Mouse (Mus musculus) liver, adult 2 months (tissue): ENCODE data around the gene E2f4. TPM values are rescaled to one million over a fixed set of nuclear protein-coding genes. Genes with fewer than 3 reads are reported as not detected.
A peak's percentile ranks its signal among the peaks of the same experiment; 100 is the strongest.

ENCODE experiments used
- DNase-seq: peaks from one replicate; pipeline ENCODE4 v3.0.0-alpha.2; 2011; ENCODE audit warnings: low read depth, low spot score; ENCODE audit errors: extremely low read depth
- H3K27ac ChIP-seq: fragments of 200-500 bp; replicated peaks from 2 replicates; pipeline ENCODE4 v1.5.1; 2012; ENCODE audit warnings: low read depth, mild to moderate bottlenecking, control low read depth, inconsistent platforms, low read length; ENCODE audit not compliant: insufficient read depth
- H3K27me3 ChIP-seq: fragments of 200-500 bp; 2 replicates; pipeline ENCODE4 v1.6.1; 2012; ENCODE audit warnings: mild to moderate bottlenecking, moderate library complexity, low read length, inconsistent platforms; ENCODE audit not compliant: control insufficient read depth, insufficient read depth
- H3K36me3 ChIP-seq: fragments of 200-500 bp; 2 replicates; pipeline ENCODE4 v1.6.1; 2012; ENCODE audit warnings: low read length, inconsistent platforms; ENCODE audit not compliant: control insufficient read depth, insufficient read depth
- H3K4me1 ChIP-seq: fragments of 200-500 bp; 2 replicates; pipeline ENCODE4 v1.6.1; 2011; ENCODE audit warnings: low read length; ENCODE audit not compliant: control insufficient read depth, insufficient read depth
- H3K4me3 ChIP-seq: fragments of 200-500 bp; 2 replicates; pipeline ENCODE4 v1.5.1; 2011; ENCODE audit warnings: low read depth, mild to moderate bottlenecking, control low read depth, low read length, moderate library complexity; ENCODE audit not compliant: insufficient read depth
- H3K79me2 ChIP-seq: fragments of 200-500 bp; 2 replicates; pipeline ENCODE4 v1.6.1; 2012; ENCODE audit warnings: inconsistent platforms, mild to moderate bottlenecking, low read length, moderate library complexity; ENCODE audit not compliant: control insufficient read depth, insufficient read depth
- H3K9ac ChIP-seq: fragments of 200-500 bp; 2 replicates; pipeline ENCODE4 v1.6.1; 2012; ENCODE audit warnings: low read depth, mild to moderate bottlenecking, control low read depth, inconsistent platforms, low read length
- CTCF ChIP-seq: fragments of 200-500 bp; IDR thresholded peaks from 2 replicates; pipeline ENCODE4 v1.5.1; 2011; ENCODE audit warnings: low read depth, low read length, control low read depth
- POLR2A ChIP-seq: fragments of 200-500 bp; IDR thresholded peaks from 2 replicates; pipeline ENCODE4 v1.6.1; 2011; ENCODE audit warnings: low read length, control low read depth; ENCODE audit not compliant: insufficient read depth; ENCODE audit errors: extremely low read depth
- WGBS: fragments of 180-500 bp; shearing (Covaris S2); methylation state at CpG from one replicate; pipeline ENCODE4 v1.1.7; 2018; 5-methylcytosine and 5-hydroxymethylcytosine counted together
- polyA plus RNA-seq: library from polyadenylated mRNA; depleted of rRNA; stranded (reverse); fragments of >200 nt; gene quantifications from 2 replicates; pipeline ENCODE4 v1.2.3, GENCODE M21; 2012
- total RNA-seq: library from RNA; depleted of rRNA; stranded (reverse); fragments of >200 nt; gene quantifications from 2 replicates; pipeline ENCODE4 v1.2.3, GENCODE M21; 2014

E2f4 gene
- total and polyA plus RNA-seq, 2 experiments = 4.4 to 59.0 TPM

GRCm38 (mm10) chr8:105275840-105276239, 21.6 kb upstream of the E2f4 start, which contains the start of gene Nol3:
TSS of gene Nol3 (plus strand) at chr8:105276140.
- Histone ChIP-seq H3K36me3 (no peaks in the 10 kb centered on the region), H3K27me3 (no peaks in the 10 kb centered on the region), H3K4me1 (peaks cover 4% of the 10 kb centered on the region), H3K4me3 (peak within 1 kb of the TSS; percentile 48; the same call in 1 of the 2 replicates), H3K9ac (peak within 1 kb of the TSS; percentile 55; the same call in 1 of the 2 replicates), H3K79me2 (no peaks in the 10 kb centered on the region), H3K27ac (no peak within 1 kb of the TSS)
- WGBS = 34% methylated on average over 10 of the region's 10 CpGs
- DNase-seq = no peak
- TF ChIP-seq POLR2A = no peak

GRCm38 (mm10) chr8:105276292-105277120, 21.0 kb upstream of the E2f4 start:
- peaks cover 4% of the 10 kb centered on the region for H3K4me1 ChIP-seq
- H3K36me3 ChIP-seq = no peaks in the 10 kb centered on the region
- H3K9ac ChIP-seq = peak overlapping the region; percentile 55; the same call in 1 of the 2 replicates
- 15% methylated on average over 30 of the region's 30 CpGs for WGBS
- TF ChIP-seq POLR2A (no peak), CTCF (no peak)
- DNase-seq = no peak
- H3K4me3 ChIP-seq = peak overlapping the region; percentile 48; the same call in 1 of the 2 replicates
- H3K79me2 ChIP-seq = no peaks in the 10 kb centered on the region
- H3K27me3 ChIP-seq = no peaks in the 10 kb centered on the region
- no peak overlapping the region for H3K27ac ChIP-seq

- H3K27me3 ChIP-seq = no peaks in the 10 kb centered on the region
Measured at GRCm38 (mm10) chr8:105278911-105279334, 18.5 kb upstream of the E2f4 start.

GRCm38 (mm10) chr8:105280567-105280966, 16.9 kb upstream of the E2f4 start:
- peaks cover 6% of the 10 kb centered on the region for H3K4me1 ChIP-seq
- WGBS = 89% methylated on average over 3 of the region's 3 CpGs
- H3K27me3 ChIP-seq = no peaks in the 10 kb centered on the region
- no peaks in the 10 kb centered on the region for H3K79me2 ChIP-seq
- no peak overlapping the region for H3K4me3 ChIP-seq
- no peak overlapping the region for H3K9ac ChIP-seq
- TF ChIP-seq CTCF (no peak), POLR2A (no peak)
- no peak for DNase-seq
- no peaks in the 10 kb centered on the region for H3K36me3 ChIP-seq
- no peak overlapping the region for H3K27ac ChIP-seq

More at GRCm38 (mm10) chr8:105278911-105279334, 18.5 kb upstream of the E2f4 start:
- no peaks in the 10 kb centered on the region for H3K79me2 ChIP-seq
- WGBS = 6% methylated on average over 28 of the region's 28 CpGs
- TF ChIP-seq CTCF = peak; percentile 61
- TF ChIP-seq POLR2A = no peak
- H3K9ac ChIP-seq = no peak overlapping the region
- DNase-seq = peak; percentile 89
- H3K36me3 ChIP-seq = no peaks in the 10 kb centered on the region
- peak overlapping the region; percentile 19; the same call in 1 of the 2 replicates for H3K4me3 ChIP-seq
- H3K4me1 ChIP-seq = peaks cover 6% of the 10 kb centered on the region
- H3K27ac ChIP-seq = no peak overlapping the region

GRCm38 (mm10) chr8:105281821-105282220, 15.6 kb upstream of the E2f4 start:
- Histone ChIP-seq H3K36me3 (no peaks in the 10 kb centered on the region), H3K27me3 (no peaks in the 10 kb centered on the region), H3K79me2 (no peaks in the 10 kb centered on the region), H3K4me1 (peaks cover 6% of the 10 kb centered on the region), H3K27ac (no peak overlapping the region), H3K4me3 (no peak overlapping the region), H3K9ac (no peak overlapping the region)
- WGBS = 95% methylated on average over 12 of the region's 12 CpGs
- DNase-seq = no peak
- TF ChIP-seq CTCF (no peak), POLR2A (no peak)

- no peak for TF ChIP-seq POLR2A
- no peak for TF ChIP-seq CTCF
- H3K27ac ChIP-seq = no peak overlapping the region
- no peaks in the 10 kb centered on the region for H3K36me3 ChIP-seq
- H3K4me1 ChIP-seq = peaks cover 6% of the 10 kb centered on the region
- no peak overlapping the region for H3K4me3 ChIP-seq
- WGBS = 91% methylated on average over 4 of the region's 4 CpGs
- no peaks in the 10 kb centered on the region for H3K79me2 ChIP-seq
- DNase-seq = no peak
- H3K9ac ChIP-seq = no peak overlapping the region
- no peaks in the 10 kb centered on the region for H3K27me3 ChIP-seq
Measured at GRCm38 (mm10) chr8:105282239-105282638, 15.2 kb upstream of the E2f4 start.
